Mouse (Mus musculus) midbrain, embryonic 14.5 days (tissue): Measurements from ENCODE around the gene Cdyl2. TPM values are rescaled to one million over a fixed set of nuclear protein-coding genes. Genes with fewer than 3 reads are reported as not detected.

Experiments
- ATAC-seq: fragments of 200-750 bp; cut with Nextera tagmentation; 2 replicates; pipeline ENCODE4 v1.8.0; 2017; ENCODE audit warnings: moderate number of reproducible peaks, moderate library complexity; ENCODE audit not compliant: low FRiP score, low TSS enrichment
- DNase-seq: peaks from one replicate; pipeline ENCODE4 v3.0.0-alpha.2; 2015
- H3K27ac ChIP-seq: fragments of 300-500 bp; sonication (generic); replicated peaks from 2 replicates; pipeline ENCODE4 v1.5.1; 2014; ENCODE audit warnings: mild to moderate bottlenecking, low read depth, low read length, moderate library complexity
- H3K27me3 ChIP-seq: fragments of 300-500 bp; sonication (generic); 2 replicates; pipeline ENCODE4 v1.6.1; 2014; ENCODE audit warnings: low read length, control low read depth, mixed read lengths; ENCODE audit not compliant: control insufficient read depth, insufficient read depth
- H3K36me3 ChIP-seq: fragments of 300-500 bp; sonication (generic); 2 replicates; pipeline ENCODE4 v1.6.1; 2014; ENCODE audit warnings: low read length, control low read depth; ENCODE audit not compliant: control insufficient read depth, insufficient read depth
- H3K4me1 ChIP-seq: fragments of 300-500 bp; sonication (generic); 2 replicates; pipeline ENCODE4 v1.6.1; 2014; ENCODE audit warnings: mild to moderate bottlenecking, antibody characterized with exemption, low read length, control low read depth; ENCODE audit not compliant: control insufficient read depth, insufficient read depth
- H3K4me2 ChIP-seq: fragments of 300-500 bp; sonication (generic); 2 replicates; pipeline ENCODE4 v1.6.1; 2014; ENCODE audit warnings: mild to moderate bottlenecking, low read length, moderate library complexity
- H3K4me3 ChIP-seq: fragments of 300-500 bp; sonication (generic); replicated peaks from 2 replicates; pipeline ENCODE4 v1.5.1; 2014; ENCODE audit warnings: low read depth, low read length
- H3K9ac ChIP-seq: fragments of 300-500 bp; sonication (generic); replicated peaks from 2 replicates; pipeline ENCODE4 v1.6.1; 2014; ENCODE audit warnings: mild to moderate bottlenecking, low read length, moderate library complexity
- H3K9me3 ChIP-seq: fragments of 300-500 bp; sonication (generic); 2 replicates; pipeline ENCODE4 v1.6.1; 2016; ENCODE audit warnings: low read length, control low read depth, mixed read lengths; ENCODE audit not compliant: control insufficient read depth
- WGBS: fragments of 180-500 bp; shearing (Covaris S2); extraction: QIAGEN DNeasy Blood & Tissue Kit; methylation state at CpG from one replicate; pipeline ENCODE4 v1.1.7; 2014; 5-methylcytosine and 5-hydroxymethylcytosine counted together
- polyA plus RNA-seq: library from polyadenylated mRNA; unstranded; fragments of >200 nt; fragmentation: Nextera tagmentation; extraction: Ambion mirVana; gene quantifications from 2 replicates; pipeline ENCODE4 v1.2.1, GENCODE M21; 2014

Gene Cdyl2
- polyA plus RNA-seq, 1 experiment from 2014 or later = 10.3 TPM

GRCm38 (mm10) chr8:116689741-116690140 lies 43.0 kb downstream of the Cdyl2 start:
- Histone ChIP-seq H3K9me3 (no peaks in the 10 kb centered on the region), H3K27ac (no peak overlapping the region), H3K36me3 (no peaks in the 10 kb centered on the region), H3K4me2 (no peak overlapping the region), H3K4me1 (no peaks in the 10 kb centered on the region), H3K4me3 (no peak overlapping the region), H3K9ac (no peak overlapping the region), H3K27me3 (no peaks in the 10 kb centered on the region)
- no peak for DNase-seq
- ATAC-seq = no peak
- 97% methylated on average over 3 of the region's 3 CpGs for WGBS

- no peaks in the 10 kb centered on the region for H3K9me3 ChIP-seq
- DNase-seq (no peak), ATAC-seq (no peak)
- no peaks in the 10 kb centered on the region for H3K27me3 ChIP-seq
- H3K9ac ChIP-seq = no peak overlapping the region
- H3K4me3 ChIP-seq = no peak overlapping the region
- H3K4me1 ChIP-seq = no peaks in the 10 kb centered on the region
- no peaks in the 10 kb centered on the region for H3K36me3 ChIP-seq
- 98% methylated on average over 1 of the region's 1 CpGs for WGBS
- no peak overlapping the region for H3K27ac ChIP-seq
- H3K4me2 ChIP-seq = no peak overlapping the region
Observed at GRCm38 (mm10) chr8:116676174-116676573, 56.6 kb downstream of the Cdyl2 start.

GRCm38 (mm10) chr8:116673966-116674805 lies 58.6 kb downstream of the Cdyl2 start:
- Histone ChIP-seq H3K4me1 (no peaks in the 10 kb centered on the region), H3K27me3 (no peaks in the 10 kb centered on the region), H3K4me3 (no peak overlapping the region), H3K36me3 (no peaks in the 10 kb centered on the region), H3K9ac (no peak overlapping the region), H3K4me2 (no peak overlapping the region), H3K27ac (no peak overlapping the region), H3K9me3 (no peaks in the 10 kb centered on the region)
- 81% methylated on average over 10 of the region's 10 CpGs for WGBS
- no peak for DNase-seq
- ATAC-seq = no peak

GRCm38 (mm10) chr8:116673493-116673892 lies 59.3 kb downstream of the Cdyl2 start:
- Histone ChIP-seq H3K4me3 (no peak overlapping the region), H3K4me2 (no peak overlapping the region), H3K36me3 (no peaks in the 10 kb centered on the region), H3K9ac (no peak overlapping the region), H3K9me3 (no peaks in the 10 kb centered on the region), H3K27ac (no peak overlapping the region), H3K4me1 (no peaks in the 10 kb centered on the region), H3K27me3 (no peaks in the 10 kb centered on the region)
- ATAC-seq = no peak
- WGBS = 92% methylated on average over 8 of the region's 8 CpGs
- DNase-seq = no peak

GRCm38 (mm10) chr8:116673052-116673451 lies 59.7 kb downstream of the Cdyl2 start:
- Histone ChIP-seq H3K27me3 (no peaks in the 10 kb centered on the region), H3K9ac (no peak overlapping the region), H3K4me2 (no peak overlapping the region), H3K4me3 (no peak overlapping the region), H3K27ac (no peak overlapping the region), H3K9me3 (no peaks in the 10 kb centered on the region), H3K36me3 (no peaks in the 10 kb centered on the region), H3K4me1 (no peaks in the 10 kb centered on the region)
- no peak for DNase-seq
- ATAC-seq = no peak
- 87% methylated on average over 4 of the region's 4 CpGs for WGBS

- Histone ChIP-seq H3K27ac (no peak overlapping the region), H3K9me3 (no peaks in the 10 kb centered on the region), H3K36me3 (no peaks in the 10 kb centered on the region), H3K4me2 (no peak overlapping the region), H3K4me1 (no peaks in the 10 kb centered on the region), H3K4me3 (no peak overlapping the region), H3K9ac (no peak overlapping the region), H3K27me3 (no peaks in the 10 kb centered on the region)
- WGBS = 66% methylated on average over 5 of the region's 5 CpGs
- ATAC-seq (no peak), DNase-seq (peak; percentile 21)
Observed at GRCm38 (mm10) chr8:116671543-116671942, 61.2 kb downstream of the Cdyl2 start.

- no peak overlapping the region for H3K9ac ChIP-seq
- no peaks in the 10 kb centered on the region for H3K27me3 ChIP-seq
- H3K9me3 ChIP-seq = no peaks in the 10 kb centered on the region
- DNase-seq = no peak
- 86% methylated on average over 7 of the region's 7 CpGs for WGBS
- H3K27ac ChIP-seq = no peak overlapping the region
- no peak overlapping the region for H3K4me2 ChIP-seq
- H3K4me1 ChIP-seq = no peaks in the 10 kb centered on the region
- no peak for ATAC-seq
- no peak overlapping the region for H3K4me3 ChIP-seq
- H3K36me3 ChIP-seq = no peaks in the 10 kb centered on the region
Observed at GRCm38 (mm10) chr8:116670604-116671003, 62.2 kb downstream of the Cdyl2 start.

- Histone ChIP-seq H3K27ac (no peak overlapping the region), H3K9ac (no peak overlapping the region), H3K4me2 (no peak overlapping the region), H3K4me3 (no peak overlapping the region), H3K36me3 (no peaks in the 10 kb centered on the region), H3K9me3 (no peaks in the 10 kb centered on the region), H3K4me1 (no peaks in the 10 kb centered on the region), H3K27me3 (no peaks in the 10 kb centered on the region)
- 92% methylated on average over 7 of the region's 7 CpGs for WGBS
- DNase-seq (no peak), ATAC-seq (no peak)
Observed at GRCm38 (mm10) chr8:116668977-116669376, 63.8 kb downstream of the Cdyl2 start.

- Histone ChIP-seq H3K9ac (no peak overlapping the region), H3K36me3 (no peaks in the 10 kb centered on the region), H3K4me1 (no peaks in the 10 kb centered on the region), H3K9me3 (no peaks in the 10 kb centered on the region), H3K4me2 (no peak overlapping the region), H3K27ac (no peak overlapping the region), H3K4me3 (no peak overlapping the region), H3K27me3 (no peaks in the 10 kb centered on the region)
- ATAC-seq (no peak), DNase-seq (no peak)
- 94% methylated on average over 11 of the region's 11 CpGs for WGBS
Observed at GRCm38 (mm10) chr8:116666781-116667325, 65.9 kb downstream of the Cdyl2 start.
